Mouse (Mus musculus): ENCODE data around the gene Slc39a3.

The Slc39a3 gene

DNA sequence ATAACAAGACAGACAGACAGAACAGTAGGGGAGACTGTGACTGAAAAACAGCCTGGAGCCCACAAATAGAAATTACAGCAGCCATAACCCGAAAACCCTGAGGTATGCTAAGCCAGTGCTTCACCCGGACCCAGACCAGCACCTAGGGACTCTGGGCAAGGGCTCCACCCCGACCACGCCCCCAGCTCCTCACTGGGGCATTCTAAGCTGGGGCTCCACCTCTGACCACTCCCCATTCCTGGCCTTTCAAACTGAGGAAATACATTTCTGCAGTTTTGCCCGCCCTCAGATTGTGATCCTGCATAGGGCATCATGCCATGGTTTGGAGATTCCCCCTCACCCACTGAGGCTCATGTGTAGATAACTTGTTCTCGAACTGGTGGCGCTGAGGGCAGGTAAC lies 30.0 kb downstream of the Slc39a3 start:
- in situ Hi-C loops (cut with MboI, MseI) = no loop called here

DNA sequence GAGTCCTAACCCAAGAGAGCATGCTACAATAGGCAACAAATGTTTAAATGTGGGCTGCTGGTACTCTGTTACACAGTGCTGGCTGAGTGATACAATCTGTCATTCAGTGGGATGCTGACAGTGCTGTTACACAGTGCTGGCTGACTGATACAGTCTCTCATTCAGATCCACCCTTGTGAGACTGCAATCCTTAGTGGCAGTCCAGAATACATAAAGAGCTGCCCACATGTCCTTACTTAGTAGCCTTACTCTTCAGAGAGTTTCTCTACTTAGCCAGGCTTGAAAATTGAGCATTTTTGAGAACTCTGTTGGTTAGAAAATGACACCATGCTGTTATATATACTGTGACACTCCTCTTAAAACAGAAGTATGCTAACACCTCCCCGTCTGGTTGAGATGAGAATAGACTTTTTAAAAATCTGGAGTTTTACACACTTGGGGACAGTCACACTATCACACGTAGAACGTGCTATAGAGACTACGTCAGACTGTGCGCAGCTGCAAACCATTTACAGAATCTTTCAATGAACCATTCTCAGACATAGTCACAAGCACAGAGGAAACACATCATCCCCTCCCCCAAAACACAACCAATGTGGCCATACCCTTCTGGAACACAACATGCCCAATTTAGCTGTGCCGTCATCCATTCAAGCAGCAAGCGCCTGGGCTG lies 31.1 kb downstream of the Slc39a3 start:
- in situ Hi-C loops (cut with MboI, MseI) = no loop called here

DNA sequence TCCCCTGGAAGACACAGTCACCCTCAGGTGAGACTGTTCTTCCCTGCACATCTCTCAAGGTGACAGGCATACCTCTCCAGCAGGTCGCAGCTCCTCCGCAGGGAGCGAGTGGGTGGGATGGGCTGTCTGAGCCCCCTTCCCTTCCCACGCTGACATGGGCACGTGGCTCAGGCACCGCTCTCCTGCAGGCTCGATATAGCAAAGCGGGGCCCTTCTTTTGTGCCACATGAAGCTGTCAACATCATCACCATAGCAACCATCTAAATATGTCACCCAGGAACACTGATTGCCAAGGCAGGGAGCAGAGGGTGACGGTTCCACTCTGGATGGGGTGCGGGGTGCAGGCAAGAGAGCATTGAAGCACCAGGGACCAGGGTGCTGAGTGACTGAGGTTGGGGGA lies 36.1 kb downstream of the Slc39a3 start:
- in situ Hi-C loops (cut with MboI, MseI) = no loop called here

DNA sequence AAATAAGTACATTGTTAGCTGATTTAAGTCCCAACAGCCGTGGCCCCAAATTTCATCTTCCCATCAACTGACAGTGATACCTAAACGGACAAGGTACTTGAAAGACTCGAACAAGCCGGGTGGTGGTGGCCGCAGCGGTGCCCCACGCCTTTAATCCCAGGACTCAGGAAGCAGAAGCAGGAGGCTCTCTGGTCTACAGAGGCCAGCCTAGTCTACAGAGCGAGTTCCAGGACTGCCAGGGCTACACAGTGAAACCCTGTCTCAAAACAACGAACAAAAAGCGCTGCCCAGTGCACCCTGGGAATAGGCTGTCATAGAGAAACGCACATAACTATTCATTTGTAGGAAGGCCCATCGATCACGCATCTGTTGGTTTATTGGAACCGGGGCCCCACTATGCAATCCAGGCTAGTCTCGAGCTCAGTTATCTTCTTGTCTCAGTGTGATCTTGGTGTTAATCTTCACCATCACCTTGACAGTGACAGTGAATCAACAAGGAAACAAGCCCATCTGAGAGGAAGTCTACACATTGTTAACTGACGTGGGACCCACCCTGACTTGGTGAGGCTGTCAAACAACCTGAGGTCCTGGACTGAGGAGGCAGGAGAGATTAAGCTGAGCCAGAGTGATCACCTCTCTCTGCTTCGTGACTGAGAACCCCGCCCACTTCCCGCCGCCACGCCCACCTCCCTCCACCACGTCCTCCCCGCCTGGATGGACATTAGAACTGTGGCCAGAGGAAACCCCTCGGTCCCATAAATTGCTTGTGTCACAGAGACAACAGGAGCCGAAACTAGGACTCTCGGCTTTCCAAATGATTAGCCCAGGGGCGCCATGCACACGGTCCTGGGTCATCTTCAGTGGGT lies 36.8 kb downstream of the Slc39a3 start:
- in situ Hi-C loops (cut with MboI, MseI) = no loop called here

DNA sequence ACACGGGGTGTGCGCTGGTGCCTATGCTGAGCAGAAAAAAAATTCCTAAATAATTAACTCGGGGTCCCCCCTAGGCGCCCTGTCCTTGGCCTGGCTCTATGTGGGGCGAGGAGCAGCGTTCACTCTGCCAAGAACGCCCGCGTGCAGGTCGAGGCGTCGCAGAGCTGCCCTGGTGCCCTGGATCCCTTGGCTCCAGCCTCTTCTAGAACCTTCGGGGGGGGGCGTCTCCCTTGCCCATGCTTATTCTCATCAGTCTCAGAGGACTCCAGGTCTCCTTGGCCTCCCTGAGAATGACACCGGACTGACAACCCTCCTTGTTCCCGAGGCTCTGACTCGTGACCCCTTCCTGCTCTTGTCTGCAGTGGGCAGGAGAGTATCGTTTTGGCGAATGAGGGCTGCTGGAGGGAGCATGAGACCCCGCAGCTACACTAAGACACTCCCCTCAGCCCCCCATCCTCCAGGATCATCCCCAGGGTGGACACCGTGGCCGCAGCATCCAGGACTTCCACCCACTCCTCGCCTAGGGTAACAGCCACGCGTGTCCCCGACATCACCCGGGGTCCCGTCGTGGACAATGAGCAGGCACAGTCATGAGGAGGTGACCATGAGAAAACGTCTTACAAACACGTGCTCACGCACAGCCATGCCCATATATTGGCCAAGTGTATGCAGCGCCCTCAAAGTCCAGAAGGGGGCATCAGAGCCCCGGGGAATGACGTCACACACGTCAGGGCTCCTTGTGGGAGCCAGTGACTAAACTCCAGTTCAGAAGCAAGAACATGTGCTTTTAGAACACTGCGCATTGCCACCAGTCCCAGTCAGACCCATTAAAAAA lies 37.6 kb downstream of the Slc39a3 start:
- in situ Hi-C loops (cut with MboI, MseI) = loop anchor here (5.0 kb wide), 1 partner anchor 252 kb away; no protein-coding TSS in a partner anchor

DNA sequence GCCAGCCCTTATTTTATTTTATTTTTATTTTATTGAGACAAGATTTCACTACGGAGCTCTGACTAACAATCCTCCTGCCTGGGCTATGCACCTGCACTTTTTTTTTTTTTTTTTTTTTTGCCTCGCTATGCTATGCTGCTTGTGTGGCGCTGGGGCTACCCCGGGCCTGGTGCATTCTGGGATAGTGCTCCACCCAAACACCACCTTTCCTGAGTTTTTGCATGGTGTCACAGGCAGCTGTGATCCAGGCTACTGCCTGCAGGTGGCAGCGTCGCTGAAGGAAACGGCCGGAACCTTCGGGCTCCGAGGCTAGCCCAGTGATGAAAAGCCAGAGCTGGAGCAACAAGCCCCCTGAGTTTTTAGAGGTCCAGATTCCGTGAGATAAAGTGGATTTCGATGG lies 38.4 kb downstream of the Slc39a3 start:
- in situ Hi-C loops (cut with MboI, MseI) = loop anchor here (5.0 kb wide), 1 partner anchor 251 kb away; no protein-coding TSS in a partner anchor

DNA sequence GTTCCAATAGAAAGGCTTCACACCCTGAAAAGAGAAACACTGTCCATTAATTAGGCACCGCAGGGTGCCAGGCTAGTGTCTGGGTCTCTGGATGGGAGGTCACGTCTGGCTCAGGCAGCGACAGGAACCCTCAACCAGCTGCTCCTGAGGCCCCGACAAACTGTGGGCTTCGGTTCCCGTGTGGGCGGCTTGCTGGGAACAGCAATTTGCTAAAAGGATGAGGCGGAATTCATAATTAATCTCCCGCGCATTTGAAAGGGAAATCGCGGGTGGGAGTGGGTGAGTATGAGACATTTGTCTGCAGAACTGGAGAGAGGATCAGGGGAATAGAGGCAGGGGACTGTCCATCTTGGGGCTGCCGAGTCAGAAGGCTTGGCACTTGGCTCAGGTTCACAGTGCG lies 39.2 kb downstream of the Slc39a3 start:
- in situ Hi-C loops (cut with MboI, MseI) = loop anchor here (5.0 kb wide), 1 partner anchor 251 kb away; no protein-coding TSS in a partner anchor

DNA sequence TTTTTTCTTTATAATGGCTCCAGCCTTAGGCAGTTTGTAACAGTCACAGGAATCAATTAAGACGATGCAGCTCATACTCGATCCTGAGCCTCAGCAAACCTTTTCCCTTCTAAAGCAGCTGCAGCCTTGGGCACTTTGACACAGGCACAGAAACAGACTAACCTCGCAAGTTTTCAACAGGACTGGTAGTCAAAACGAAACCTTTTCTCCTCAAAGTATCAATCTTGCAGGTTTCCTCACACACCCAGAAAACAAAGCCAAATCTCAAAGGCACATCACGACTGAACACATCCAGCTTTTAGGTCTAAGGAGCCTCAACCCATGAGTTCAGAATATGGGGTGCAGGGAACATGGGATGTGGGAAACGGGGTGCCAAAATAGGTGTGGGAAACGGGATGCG lies 39.9 kb downstream of the Slc39a3 start:
- in situ Hi-C loops (cut with MboI, MseI) = loop anchor here (5.0 kb wide), 1 partner anchor 250 kb away; no protein-coding TSS in a partner anchor

DNA sequence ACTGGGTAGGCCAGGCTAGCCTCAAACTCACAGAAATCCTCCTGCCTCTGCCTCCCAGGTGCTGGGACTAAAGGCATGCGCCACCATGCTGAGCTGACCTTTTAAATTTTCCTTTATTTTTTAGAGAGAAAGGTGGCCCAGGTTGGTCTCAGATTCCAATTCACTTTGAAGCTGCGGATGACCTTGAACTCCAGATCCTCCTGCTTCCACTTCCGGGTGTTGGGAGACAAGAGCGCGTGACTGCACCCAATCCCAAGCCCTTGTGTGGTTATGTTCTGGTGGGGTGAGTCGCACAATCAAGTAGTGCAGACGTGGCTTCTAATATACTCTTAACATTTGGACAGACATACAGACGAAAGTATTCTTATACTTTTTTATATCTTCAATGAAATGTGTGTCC lies 40.7 kb downstream of the Slc39a3 start:
- in situ Hi-C loops (cut with MboI, MseI) = loop anchor here (5.0 kb wide), 1 partner anchor 249 kb away; no protein-coding TSS in a partner anchor

DNA sequence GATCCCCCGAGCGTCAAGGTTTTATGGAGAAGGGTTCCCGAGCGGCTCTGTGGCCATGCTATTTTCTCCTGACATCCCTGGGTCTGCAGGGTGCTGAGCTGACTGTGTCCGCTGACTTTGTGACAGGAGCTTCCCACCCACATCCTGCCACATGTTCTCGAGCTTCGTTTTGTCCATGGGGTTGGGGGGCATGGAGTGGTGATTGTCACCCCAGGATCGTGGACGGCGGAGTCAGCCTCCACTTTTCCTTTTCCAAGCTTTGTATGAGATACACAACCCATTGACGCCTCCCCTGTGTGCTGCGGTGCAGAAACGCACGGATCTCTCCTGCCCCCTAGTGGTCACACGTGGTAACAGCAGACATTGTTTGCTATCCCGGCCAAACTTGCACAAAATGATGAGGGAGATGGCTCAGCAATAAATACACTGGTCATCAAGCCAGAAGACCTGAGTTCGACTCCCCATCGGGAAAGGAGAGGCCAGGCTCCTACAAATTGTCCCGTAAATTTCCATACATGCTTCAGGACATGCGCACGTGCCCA lies 42.1 kb downstream of the Slc39a3 start:
- in situ Hi-C loops (cut with MboI, MseI) = loop anchor here (5.0 kb wide), 1 partner anchor 248 kb away; no protein-coding TSS in a partner anchor

DNA sequence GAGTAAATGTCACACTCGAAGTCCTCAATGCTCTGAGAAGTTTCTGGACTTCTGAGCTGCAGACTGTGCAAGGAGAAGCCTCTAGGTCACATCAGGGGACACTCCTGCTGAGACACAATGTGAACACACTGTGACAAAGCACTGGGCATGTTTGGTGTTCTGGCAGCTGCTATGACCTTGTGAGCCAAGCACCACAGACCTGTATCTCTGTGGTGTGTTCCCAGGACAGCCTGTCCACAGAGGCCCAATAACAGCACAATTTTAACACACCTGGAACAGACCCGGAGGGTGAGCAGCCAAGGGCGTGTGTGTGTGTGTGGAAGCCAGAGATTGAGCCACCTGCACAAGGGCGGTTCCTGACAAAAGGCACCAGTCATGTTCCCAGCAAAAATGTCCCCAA lies 42.6 kb downstream of the Slc39a3 start:
- in situ Hi-C loops (cut with MboI, MseI) = loop anchor here (5.0 kb wide), 3 partner anchors 67 to 247 kb away; no protein-coding TSS in a partner anchor

DNA sequence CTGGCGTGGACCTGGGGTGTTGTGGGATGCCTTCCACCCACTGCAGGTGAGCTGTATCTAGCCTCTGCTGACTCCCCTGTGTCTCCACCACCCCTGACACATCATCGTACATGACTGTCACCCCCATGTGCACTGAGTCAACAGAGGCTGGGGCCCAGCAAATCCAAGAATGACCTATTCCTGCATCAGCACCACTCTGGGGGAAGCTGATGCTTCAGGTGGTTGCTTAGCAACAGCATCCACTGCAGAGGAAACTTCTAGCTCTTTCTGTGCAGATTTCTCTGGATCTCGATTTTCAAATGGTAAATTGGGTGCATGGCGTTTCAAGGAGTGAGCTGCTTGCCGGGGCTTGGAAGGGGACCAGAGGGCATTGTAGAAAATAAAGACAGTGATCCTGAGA lies 44.0 kb downstream of the Slc39a3 start:
- in situ Hi-C loops (cut with MboI, MseI) = loop anchor here (5.0 kb wide), 2 partner anchors 66 to 116 kb away; no protein-coding TSS in a partner anchor

DNA sequence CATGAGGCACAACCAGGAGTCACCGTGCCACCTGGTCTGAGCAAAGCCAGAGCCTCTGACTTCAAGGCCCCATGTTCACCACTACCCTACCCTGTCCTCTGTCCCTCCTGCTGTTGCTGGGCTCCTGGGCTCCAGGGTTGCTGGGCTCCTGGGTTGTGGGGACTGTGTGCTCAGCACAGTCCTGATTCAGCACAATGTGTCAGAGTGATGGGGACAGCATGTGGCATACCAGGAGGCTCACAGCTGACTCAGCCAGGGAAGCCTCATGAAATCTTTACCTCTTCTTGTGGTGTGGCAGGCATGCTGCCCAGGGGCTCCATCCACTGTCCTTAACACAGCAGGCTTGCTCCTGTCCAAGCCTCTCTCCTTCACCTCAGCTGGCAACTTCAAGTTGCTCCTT lies 45.3 kb downstream of the Slc39a3 start:
- in situ Hi-C loops (cut with MboI, MseI) = loop anchor here (5.0 kb wide), 2 partner anchors 65 to 115 kb away; no protein-coding TSS in a partner anchor

DNA sequence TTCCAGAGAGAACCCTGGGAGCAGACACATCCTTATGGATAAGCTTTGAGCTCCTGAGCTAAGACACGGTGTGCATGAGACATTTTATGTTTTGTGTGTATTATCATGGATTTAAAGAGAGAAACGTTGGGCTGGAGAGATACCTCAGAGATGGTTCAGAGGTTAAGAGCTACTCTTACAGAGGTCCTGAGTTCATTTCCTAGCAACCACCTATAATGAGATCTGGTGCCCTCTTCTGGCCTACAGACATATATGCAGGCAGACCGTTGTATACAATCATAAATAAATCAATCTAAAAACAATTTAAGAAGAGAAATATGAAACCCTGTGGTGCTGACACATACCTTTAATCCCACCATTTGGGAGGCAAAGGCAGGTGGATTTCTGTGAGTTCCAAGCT lies 46.2 kb downstream of the Slc39a3 start:
- in situ Hi-C loops (cut with MboI, MseI) = loop anchor here (5.0 kb wide), 2 partner anchors 64 to 114 kb away; no protein-coding TSS in a partner anchor

DNA sequence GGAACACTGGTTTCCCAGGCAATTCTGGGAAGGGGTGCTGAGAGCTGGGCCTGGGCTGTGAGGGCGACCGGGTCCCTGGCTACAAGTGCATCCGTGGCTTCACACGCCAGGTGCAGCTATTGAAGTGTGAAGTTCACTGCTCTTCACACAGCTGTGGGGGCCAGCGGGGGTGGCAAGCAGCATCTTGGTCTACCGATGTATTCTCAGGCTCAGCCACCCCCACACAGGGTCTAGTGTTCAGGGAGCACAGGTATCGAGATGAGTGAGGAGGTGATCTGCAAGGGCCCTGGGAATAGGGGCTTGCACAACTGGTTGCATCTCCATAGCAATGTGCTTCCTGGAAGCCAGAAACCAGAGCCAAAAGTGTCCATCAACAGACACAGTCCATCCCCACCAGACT lies 46.8 kb downstream of the Slc39a3 start:
- in situ Hi-C loops (cut with MboI, MseI) = loop anchor here (5.0 kb wide), 2 partner anchors 63 to 113 kb away; no protein-coding TSS in a partner anchor

DNA sequence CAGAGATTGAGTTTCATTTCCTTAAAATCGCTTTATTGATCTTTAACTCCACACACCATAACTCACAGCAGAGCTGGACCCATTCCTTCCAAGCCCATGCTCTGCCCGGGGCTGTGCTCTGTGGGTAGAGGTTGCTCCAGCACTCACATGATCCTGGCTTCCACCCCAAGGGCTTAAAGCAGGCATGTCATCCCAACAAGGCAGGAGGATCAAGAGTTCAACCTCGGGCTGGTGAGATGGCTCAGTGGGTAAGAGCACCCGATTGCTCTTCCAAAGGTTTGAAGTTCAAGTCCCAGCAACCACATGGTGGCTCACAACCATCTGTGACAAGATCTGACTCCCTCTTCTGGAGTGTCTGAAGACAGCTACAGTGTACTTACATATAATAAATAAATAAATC lies 47.4 kb downstream of the Slc39a3 start:
- in situ Hi-C loops (cut with MboI, MseI) = loop anchor here (5.0 kb wide), 3 partner anchors 38 to 113 kb away; no protein-coding TSS in a partner anchor

DNA sequence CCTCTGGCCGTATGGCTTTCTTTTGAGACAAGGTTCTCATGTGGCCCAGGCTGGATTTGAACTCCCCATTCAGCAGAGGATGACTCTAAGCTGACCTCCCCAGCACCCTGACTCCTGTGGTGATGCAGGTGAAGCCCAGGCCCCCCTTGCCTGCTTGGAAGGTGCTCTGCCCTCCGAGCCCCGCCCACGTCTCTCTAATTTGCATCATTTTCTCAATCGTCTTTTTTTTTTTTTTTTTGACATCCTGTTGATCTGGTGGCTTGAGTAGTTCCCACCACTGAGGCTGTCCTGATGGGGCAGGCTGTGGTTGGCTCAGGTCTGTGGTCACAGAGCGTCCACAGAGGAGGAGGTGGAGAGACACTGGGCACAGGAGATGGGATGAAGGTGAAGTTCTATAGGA lies 47.8 kb downstream of the Slc39a3 start:
- in situ Hi-C loops (cut with MboI, MseI) = loop anchor here (5.0 kb wide), 1 partner anchor 37 kb away; no protein-coding TSS in a partner anchor

DNA sequence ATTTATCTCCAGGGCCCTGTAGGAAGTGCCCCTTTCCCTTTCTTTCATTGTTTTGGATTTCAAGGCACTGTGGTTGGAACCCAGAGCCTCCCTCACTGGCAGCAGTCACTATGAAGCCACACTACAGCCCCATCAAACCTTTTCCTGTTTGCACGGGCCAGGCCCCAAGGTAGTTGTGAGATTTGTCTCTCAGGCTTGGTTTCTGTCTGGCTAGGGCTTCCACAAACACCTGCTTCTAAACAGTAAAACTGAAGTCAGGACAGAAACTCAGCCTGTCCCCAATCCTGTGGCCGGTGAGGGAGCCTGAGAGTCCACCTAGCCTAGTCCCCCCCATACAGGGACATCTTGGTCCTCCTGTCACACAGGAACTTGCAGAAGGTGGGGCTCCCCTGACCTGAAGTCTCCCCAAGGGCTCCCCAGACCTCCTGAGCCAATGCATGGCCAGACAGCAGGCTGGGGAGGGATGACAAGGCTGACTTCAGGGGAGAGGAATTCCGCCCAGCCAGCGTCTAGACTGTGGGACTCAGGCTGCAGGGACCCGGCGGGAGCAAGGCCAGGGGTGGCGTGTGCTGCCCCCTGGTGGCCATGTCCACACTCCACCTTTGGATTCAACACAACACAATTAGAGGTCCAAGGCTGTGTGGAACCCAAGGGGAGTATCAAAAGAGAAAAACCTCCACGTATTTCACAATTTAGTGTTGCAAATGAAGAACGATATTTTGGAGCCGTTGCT lies 49.4 kb downstream of the Slc39a3 start:
- in situ Hi-C loops (cut with MboI, MseI) = loop anchor here (5.0 kb wide), 1 partner anchor 36 kb away; no protein-coding TSS in a partner anchor

DNA sequence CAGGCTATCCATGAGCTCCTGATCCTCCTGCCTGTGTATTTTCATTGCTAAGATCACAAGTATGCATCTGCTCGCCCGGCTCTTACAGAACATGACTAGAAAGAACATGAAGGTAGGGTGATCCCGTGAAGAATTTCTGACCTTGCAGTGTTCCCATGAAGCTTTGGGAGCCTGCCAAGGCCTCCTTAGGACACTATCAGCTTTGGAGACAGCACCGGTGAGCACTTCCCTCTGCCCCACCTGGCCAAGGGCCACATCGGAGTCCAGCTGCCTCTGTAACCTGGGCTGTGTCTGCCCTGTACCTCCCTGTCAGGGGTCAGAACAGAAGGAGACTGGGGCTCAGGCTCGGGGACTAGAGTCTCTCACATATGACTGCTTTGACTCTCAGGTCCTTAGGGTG lies 50.5 kb downstream of the Slc39a3 start:
- in situ Hi-C loops (cut with MboI, MseI) = loop anchor here (5.0 kb wide), 1 partner anchor 34 kb away; no protein-coding TSS in a partner anchor

All from T-helper 1 cell (primary cell).